Mouse (Mus musculus) frontal cortex, adult 2 months (tissue): ENCODE measurements at regions not wholly inside any gene's neighbourhood (a gene's known extent, or its start where the extent isn't known, plus 50 kb on each side); places are given as distances from the start of the nearest gene placed in this dataset.

ENCODE experiments used
- DNase-seq, 2 experiments: peaks; one replicate each; pipeline ENCODE4 v3.0.0; 2022; ENCODE audit warnings: low spot score in 1 of 2; ENCODE audit errors: extremely low spot score in 1 of 2

DNA sequence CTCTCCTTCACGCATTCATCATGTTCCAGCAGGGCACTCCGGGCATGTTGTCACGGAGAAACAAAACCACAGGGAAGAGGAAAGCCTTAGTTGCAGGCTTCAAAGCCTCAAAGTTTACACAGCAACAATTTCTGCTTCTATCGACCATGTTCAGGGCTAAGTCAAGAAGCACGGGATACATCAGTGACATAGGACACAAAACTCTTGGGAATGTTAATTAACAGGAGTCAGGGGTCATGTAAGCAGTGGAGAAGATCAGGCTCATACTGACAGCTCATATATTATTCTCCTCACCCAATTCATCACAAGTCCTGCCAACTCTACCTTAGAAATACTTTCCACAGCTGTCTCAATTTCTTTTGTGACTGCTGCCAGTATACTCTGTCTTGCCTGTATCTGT lies 133.0 kb upstream of the Btbd3 start:
- DNase-seq: no peak

DNA sequence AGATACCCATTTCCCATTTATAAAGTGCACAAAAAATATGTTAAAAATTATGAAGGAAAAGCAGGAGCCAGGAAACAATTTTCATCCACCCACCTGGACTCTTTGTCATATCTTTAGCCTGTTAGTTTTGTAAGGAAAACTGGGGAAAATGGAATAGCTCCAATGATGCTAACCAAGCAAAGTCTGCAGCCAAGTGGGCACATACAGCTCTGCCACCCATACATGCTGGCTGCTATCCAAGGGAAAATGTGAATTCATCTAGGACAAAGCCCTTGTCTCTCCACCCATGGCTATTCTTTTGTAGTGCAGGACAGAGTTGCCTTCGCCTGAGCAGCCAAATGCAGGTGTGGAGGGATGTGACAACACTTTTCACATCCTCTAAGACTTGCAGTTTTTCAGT lies 135.5 kb upstream of the Btbd3 start:
- DNase-seq: peak; percentile 11 to 67

DNA sequence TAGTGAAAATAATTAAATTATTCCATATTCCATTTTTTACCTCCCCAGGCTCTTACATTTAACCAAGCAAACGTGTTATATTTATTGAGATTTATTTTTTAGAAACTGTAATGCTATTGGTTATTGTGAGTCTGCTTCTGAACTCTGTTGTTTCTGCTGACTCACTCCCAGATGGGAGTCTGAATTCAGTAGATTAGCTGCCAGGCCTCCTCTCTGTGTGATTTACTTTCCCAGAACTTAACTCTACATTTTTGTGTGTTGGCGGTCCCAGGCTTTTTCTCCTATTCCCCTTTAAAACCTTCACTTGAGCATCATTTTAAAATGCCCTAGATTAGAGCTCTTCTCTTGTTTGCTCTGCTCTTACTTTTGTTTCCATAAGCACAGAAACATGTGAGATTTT lies 136.2 kb upstream of the Btbd3 start:
- DNase-seq: peak in 1 of 2 experiments; percentile 68

DNA sequence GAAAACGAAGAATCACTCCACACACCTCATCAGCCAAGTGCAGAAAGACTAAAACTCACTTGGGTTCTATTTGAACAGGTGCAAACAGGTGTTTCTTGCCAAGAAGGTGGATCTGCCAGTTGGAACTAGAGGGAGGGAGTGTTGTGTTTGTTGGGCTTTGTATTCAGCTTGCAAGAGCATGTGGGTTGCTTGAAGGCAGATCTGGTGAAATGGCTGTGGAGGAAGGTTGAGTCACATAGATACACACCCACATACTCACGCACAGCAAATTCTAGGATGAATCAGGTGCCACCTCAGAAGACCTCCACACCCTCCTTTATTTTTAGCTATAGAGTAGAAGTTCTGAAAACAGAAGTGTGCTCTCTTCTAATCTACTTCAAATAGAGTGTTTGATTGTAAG lies 156.6 kb upstream of the Btbd3 start:
- peak; percentile 29 to 56 for DNase-seq

DNA sequence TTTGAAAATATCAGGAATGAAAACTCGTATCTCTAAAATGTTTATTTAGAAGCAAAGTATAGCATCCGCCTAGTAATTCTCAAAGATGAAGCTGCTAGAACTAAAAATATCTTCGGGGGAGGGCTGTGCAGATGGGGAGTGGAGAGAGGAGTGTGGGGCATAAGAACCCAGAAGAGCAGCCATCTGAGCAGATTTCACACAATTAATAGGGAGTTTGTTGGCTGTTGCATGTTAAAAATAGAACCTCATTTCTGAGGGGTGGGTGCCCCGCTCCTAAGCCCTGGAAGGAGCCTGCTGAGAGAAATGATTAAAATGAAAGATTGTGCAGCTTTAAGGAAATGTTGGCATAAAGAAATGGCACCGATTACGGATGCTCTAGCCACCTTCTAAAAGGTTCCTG lies 171.0 kb upstream of the Btbd3 start:
- DNase-seq: peak; percentile 34 to 52

DNA sequence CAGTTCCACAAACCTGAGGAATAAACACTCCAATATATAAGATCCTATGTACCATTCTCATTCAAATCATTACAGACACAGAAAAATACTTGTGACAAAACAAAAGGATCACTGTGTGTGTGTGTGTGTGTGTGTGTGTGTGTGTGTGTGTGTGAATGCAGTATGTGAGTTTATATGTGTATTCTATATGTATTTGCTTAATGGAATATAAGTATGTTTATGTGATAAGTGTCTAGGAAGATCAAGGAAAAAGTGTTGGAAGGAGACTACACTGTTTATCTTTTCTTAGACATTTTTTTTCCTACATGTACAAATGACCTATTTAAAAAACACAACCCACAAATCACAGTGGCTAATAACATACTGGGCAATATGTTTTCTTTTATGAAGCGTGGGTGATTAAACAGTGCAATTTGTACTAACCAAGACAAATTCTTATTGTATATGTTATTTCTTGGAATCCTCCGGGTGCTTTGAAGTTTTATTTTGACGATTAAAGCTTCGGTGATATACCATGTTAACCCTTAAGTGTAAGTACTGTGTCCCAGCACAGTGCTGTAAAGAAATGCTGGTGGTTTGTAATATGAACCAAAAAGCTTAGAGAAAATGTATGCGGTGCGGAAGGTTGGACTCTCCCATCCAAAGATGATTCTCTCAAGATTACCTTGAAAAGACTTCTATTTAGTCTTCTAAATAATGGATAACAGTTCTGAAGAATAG lies 171.6 kb upstream of the Btbd3 start:
- DNase-seq: no peak

DNA sequence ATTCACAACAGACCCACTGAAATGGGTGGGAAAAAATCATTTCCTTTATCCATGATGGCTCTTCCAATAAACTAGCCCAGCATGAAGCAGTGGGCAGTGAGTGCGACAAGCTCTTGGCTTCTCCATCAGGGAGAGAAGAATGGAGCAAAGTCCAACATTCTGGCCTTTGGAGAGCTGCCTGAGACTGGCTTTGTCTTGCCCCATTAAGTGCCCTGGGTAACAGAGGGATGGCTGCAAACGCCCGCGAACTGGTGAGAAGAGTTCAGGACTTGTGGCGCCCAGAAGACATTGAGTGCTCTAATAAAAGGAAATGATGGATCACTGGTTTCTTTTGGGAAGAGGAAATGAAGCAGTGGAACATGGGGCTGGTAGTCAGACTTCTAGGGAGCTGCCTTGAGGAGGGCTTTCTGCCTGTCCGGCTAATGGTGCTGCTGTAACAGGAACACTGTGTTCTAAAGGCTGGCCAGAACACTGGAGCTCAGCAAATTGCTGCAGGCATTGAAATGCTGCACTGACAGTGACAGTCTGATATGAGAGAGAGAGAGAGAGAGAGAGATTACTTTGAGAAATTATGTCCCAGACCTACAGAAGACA lies 182.2 kb upstream of the Btbd3 start:
- DNase-seq: peak in 1 of 2 experiments; percentile 11

DNA sequence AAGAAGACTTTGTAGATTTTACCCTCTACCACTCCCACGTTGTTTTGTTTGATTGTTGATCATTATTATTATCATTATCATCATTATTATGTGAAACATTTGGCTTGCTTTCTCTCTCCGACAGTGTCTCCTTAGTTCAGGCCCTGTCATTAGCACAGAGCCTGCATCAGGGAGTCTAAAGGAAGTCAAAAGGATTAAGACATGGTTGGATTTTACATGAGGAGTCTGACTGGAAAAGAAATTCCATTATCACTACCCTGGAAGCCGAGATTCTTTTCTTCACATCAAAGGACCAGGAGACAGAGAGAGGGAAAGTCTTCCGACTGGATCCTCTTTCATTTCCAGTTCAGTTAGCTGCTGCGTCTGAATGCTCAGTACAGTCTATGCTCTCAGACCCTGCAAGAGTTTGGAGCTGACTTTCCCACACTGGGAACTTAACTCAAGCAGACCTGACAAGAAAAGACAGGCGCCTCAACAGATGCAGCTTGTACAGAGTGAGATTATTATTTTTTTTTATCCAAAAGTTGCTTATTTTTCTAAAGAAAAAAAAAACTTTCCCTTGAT lies 184.1 kb upstream of the Btbd3 start:
- no peak for DNase-seq

DNA sequence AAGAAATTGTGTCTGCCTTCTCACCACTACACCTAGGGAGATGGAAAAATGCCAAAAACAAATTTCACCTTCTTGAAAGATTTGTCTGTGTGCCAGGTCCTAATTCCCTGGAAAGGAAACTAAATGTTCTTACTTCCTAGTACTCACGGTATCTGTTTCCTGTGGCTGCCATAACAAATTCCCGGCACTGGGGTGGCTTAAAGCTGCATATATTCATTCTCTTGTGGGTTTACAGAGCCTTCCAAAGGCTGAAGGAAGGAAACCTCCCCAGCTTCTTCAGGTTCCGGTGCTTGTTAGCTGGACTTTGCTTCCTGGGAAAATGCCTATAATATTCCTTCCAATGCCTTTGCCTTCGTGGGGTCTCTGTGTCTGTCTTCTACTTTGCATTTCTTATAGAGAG lies 203.3 kb upstream of the Btbd3 start:
- no peak for DNase-seq

DNA sequence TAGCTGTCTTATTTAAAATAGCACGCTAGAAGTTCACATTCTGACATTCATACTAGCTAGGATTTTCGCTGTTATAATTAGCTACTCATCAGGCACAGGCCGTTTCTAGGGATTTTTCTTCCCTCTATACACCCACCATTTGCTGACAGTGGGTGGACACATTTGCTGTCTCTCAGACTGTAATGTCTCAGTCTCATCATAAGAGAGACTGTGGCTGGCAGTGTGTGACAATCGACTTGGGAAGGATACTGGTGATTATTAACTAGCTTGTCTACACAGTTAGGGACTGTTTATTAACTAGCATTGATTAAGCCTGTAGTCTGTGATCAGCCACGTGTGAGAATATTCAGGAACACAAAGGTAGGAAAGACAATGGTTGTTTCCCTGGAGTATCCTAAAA lies 208.0 kb upstream of the Btbd3 start:
- DNase-seq: peak in 1 of 2 experiments; percentile 13

DNA sequence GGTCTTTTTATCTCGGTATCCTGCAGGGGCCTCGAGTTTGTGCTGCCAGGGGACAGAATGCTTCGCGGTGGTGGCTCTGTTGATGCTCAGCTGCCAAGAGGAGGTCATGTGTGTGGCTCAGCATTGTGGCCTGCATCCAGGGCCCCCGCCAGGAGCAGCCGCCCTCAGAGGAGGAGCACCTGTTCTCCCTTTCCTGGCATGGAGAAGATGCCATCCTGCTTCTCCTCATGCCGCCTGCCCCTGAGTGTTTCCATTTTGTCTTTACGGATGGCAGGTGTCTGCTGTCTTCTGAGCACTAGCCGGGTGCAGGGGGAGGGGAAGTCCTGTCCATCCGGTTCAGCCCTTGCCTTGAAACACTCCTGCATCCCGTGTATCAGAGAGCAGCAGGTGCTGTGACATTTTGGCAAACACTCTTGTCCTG lies 208.6 kb upstream of the Btbd3 start:
- no peak for DNase-seq

DNA sequence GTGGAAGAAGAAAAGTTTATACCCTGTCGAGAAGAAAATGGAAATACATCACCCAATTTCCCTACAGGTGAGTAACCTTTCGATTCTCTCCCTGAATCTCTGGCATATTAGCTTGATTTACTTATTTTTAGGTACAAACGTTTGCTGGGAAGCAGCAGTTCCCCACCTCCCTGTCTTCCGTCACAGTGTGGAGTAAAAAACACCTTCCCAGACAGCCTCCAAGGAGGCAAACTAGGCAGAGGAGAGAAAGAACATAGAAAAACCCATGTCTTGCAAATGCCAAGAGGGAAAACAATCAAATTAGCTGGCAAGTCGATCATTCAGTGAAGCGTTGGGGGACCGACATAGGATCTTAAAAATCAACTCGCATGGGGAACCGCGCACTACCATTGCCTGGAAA lies 209.0 kb upstream of the Btbd3 start:
- DNase-seq: no peak

DNA sequence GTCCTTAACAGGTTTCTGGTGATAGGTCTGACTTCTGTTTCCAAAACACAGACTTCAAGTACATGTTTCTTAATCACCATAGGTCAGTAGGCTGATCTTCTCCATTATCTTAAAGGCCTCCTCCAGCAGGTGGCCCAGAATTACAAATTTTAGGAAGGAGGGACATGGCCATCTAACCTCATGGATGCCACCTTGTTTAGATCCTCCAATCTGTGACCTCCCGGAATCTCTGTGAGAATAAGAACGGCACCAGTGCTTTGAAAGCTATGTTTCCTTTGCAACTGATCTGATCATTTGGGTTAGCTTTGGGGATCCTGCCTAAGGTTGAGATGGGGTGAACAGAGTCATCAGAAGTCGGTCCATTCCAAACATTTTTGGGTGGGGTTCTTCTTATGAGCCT lies 209.4 kb upstream of the Btbd3 start:
- no peak for DNase-seq

DNA sequence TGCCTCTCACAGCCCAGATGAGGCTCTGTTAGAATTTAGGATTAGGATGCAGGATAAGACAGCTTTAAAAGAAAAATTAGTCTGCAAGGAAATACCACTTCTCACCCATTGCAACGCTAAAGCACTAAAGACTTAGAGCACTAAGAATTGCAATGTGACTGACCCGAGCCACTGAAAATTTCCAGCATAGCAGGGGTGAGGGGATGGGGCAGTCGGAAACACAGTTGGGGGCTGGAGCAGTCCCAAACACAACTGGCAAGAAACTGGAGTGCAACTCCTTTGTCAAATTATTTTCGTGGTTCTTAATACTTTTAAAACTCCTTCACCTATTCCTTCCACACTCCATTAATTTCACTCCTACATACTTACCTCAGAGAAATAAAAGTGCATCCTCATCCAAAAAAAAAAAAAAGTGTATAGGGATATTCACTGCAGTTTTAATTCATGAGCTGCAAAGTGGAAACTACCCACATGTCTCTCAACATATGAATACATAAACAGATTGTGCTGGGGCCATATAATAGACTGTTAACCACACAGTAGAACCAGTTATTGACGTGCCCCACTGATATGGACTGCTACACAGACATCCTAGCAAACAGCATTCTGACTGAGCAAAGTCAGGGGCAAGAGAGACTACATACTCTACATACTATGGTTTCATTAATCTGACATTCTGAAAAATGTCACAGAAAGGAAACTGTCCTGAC lies 210.3 kb upstream of the Btbd3 start:
- DNase-seq: no peak

DNA sequence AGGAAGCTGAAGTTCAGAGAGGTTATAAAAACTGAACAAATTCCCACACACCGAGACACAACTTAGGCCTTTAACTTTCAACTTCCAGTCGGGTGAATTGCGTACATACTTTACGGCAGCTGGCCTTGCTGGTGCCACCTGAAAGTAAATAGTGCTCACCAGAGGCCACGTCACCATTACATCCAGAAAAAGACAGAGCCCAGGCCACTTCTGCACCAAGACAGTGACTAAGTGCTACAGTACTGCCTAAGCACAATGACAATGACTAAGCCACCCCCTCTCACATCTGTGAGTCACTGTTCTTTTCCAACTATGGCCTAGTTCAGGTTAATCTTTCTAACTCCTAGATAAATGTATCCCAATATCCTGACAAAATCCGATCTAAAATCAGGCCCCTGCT lies 215.7 kb upstream of the Btbd3 start:
- DNase-seq: peak; percentile 45 to 74

DNA sequence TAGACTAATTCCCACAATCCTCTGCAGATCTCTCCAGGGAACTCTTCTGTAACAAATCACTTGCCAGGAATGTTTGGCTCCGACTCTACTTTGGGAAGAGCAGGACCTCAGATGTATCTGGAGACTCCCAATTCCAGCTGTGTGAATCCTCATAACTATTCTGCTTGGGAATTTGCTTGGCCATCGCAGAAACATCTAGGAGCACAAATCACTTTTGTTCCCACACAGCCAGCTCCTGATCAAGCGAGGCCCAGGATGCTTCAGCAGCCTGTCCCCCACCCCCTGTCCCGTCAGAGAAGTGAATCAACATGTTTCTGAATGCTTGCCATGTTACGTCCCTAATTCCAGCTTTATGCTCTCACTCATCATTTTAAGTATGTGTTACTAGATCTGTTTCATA lies 216.1 kb upstream of the Btbd3 start:
- DNase-seq: no peak

DNA sequence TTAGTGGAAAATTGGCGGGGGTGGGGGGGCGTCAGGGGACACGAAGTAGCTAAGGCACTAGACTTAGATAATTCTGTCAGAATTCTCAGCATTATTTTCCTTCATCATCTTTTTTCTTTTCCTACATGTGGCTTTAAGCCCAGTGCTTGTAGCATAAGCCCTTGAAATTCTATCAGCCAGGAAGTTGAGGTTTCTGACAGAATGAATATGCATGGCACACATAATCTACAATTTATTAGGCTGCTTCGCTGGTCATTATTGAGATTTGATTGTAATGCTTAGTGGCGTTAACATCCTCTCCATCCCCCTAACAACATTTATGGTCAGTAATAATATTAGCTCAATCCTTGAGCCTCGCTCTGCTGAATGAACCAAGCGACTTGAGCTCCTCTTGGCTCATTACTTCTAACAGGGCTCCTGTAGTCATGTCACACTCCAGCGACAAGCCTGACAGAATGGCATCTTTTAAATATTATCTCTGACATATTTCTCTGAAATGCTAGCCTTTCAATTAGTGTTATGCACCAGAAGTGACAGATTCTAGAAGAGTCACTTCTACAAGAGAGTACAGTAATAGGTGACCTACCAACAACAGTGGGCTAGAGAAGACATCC lies 222.1 kb upstream of the Btbd3 start:
- no peak for DNase-seq

DNA sequence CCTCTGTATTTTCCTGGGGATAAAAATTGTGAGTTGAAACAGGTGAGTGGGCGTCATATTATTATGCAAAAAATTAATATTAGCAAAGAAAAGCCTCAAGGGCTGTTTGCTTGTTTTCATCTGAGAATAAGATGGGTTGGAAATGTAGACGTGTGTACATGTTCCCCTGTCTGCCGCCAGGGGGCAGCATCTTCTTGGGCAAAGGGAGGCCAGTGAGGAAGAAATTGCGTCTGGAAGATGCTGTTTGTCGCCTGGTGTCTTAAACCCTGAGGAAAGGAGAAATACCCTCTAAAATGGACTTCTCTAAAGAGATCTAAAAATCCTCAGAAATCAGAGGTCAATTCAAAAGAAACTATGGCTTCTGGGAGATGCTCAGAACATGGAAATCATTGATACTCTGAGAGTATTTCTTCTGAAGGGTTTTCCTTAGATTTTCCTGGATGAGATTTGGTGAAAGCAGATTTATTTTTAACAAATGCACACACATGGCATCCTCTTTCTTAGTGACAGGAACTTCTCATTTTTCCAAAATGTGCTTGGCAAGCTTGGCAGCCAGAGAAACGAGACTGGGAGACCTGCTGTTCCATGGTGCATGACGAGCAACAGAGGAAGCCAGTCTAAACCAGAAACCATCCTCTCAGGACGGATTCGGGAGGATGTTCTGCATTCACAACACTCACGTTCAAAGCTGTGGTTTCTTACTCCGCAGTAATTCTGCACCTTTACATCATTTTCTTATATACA lies 222.8 kb upstream of the Btbd3 start:
- DNase-seq: peak; percentile 53 to 90

DNA sequence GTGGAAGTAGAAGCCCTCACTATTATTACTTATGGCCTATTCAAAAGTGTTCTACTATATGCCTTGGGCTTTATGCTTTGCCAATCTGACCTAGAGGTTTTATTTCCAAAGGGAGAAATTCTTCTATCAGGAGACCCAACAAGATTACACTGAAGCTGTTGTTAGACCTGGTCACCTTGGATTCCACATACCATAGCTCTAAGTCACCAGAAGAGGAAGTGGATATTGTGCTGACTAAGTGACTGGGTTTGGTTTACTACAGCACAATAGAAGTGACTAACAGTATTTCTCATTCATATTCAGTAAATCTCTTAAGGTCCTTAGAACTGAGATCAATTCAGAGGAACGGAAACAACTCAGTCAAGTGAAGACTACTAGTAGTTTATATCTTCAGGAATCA lies 229.0 kb upstream of the Btbd3 start:
- DNase-seq: no peak

DNA sequence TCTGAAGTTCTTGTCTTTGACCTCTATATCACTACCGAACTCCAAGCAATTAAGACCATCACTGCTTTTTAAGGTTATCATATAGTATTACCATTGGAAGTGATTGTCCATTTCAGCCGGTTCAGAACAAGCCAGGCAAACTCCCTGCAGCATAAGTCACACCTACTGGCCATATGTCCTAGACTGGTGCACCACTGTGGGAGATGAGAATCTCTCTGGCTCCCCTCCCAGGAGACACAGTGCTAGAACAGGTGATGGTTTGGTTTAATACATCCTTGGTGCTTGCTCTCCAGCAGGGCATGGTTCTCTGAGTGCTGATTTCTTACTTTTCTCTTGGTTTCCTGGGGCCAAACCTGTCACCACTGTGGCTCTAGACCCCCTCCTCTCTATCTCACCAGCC lies 232.8 kb upstream of the Btbd3 start:
- no peak for DNase-seq

DNA sequence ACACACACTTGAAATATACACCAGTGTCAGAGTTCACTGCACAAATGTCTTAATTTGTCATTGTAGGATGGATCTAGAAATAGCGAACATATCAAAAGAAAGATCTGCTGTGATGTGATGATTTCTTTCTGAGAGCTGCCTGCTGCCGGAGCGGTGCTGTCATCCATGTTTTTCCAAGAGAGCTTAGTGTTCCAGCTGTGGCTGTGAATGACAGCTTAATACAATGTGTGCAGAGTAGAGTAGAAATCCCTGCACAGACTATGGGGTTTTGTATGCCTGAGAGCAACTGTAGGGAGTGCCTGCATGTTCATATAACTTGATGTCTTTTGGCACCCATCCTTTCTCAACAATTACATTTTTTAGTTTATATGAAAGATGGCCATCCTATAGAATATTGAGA lies 274.6 kb upstream of the Btbd3 start:
- no peak for DNase-seq
